Mouse (Mus musculus): Measurements from ENCODE around the gene Slc17a9. TPM values are rescaled to one million over a fixed set of nuclear protein-coding genes. Genes with fewer than 3 reads are reported as not detected.
"Not testable (repeated sequence)": the region's sequence is repeated elsewhere in the genome, so short reads cannot be mapped to it uniquely, and the experiment has no call there.

Gene Slc17a9
- polyA plus RNA-seq, 1 experiment from 2014 or later = 10.8 TPM

DNA sequence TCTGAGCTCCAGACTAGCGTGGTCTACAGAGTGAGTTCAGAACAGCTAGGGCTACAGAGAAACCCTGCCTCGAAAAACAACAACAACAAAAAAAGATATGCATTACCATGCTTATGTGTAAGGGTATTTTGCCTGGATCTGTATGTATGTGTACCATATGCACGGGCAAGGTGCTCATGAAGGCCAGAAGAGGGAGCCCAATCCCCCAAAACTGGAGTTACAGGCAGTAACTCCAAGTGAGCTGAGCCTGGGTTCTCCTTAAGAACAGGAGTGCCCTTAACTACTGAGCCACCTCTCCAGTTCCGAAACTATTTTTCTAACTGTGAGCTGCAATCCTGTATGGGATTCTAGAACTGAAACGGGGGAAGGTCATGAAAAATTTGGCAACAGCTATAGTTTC is 19.1 kb upstream of the Slc17a9 start:
- H3K27ac ChIP-seq (ENCODE audit: low read length) = no peak overlapping the region
- WGBS (ENCODE audit: insufficient replicate concordance) = 79% methylated on average over 5 of the region's 5 CpGs

DNA sequence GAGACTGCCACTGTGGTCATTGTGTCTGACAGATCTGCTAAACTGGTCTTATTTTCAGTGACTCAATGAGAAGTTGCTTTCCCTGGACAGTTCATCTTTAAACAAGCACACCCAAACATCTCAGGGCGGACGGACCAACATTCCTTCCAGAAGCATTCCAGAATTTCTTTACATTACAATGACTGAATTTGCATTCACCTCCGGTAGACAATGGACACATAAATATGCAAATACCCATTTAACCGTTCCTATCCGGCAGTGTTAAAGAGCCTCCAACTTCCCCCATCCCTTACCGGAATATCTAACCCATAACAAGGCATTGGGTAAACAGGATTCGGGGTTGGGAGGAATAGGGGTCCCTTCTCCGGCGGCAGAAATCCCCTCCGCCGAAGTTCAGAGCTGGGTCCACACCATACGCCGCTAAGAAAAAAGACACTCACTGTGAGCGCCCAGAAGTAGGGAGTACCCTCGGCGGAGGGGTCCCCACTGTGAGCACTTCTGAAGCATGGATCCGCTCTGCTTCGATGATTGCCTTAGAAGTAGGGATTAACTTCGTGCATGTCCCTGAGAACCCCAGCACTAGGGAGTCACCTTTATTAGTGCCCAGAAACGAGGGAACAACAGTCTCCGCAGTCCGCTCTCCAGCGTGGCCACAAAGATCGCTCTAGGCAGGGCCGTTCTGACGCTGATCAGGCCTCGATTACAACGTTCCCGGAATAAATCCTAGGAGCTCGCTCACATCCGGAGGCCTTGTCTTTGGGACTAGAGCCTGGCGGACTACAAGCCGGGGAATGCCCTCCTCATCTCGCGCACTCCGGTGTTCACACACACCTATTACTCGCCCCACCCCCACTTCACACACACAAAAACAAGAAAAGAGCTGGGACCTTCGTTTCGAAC is 15.8 kb upstream of the Slc17a9 start:
- WGBS (ENCODE audit: insufficient replicate concordance) = under 1% methylated on average over 39 of the region's 39 CpGs
- Histone ChIP-seq H3K9ac (ENCODE audit: low read depth, low read length) (peak overlapping the region; percentile 94), H3K4me2 (ENCODE audit: low read depth, low read length) (peak overlapping the region; percentile 67), H3K9me3 (replicated peaks; ENCODE audit: control insufficient read depth, low read length) (no peaks in the 10 kb centered on the region), H3K27me3 (ENCODE audit: control insufficient read depth, insufficient read depth, low read depth, low read length) (no peaks in the 10 kb centered on the region), H3K4me3 (ENCODE audit: low read depth, low read length) (peak overlapping the region; percentile 100), H3K4me1 (ENCODE audit: control insufficient read depth, low read depth, low read length) (peaks cover 55% of the 10 kb centered on the region), H3K27ac (ENCODE audit: low read length) (peak overlapping the region; percentile 93), H3K36me3 (ENCODE audit: control insufficient read depth, insufficient read depth) (peaks cover 13% of the 10 kb centered on the region)
- peak; percentile 1; the same call in 1 of the 2 replicates for ATAC-seq (ENCODE audit: low read depth)

More for the DNA sequence above, 19.1 kb upstream of the Slc17a9 start:
- H3K4me1 ChIP-seq (ENCODE audit: control insufficient read depth, low read depth, low read length) = peaks cover 52% of the 10 kb centered on the region
- H3K9me3 ChIP-seq (replicated peaks; ENCODE audit: control insufficient read depth, low read length) = no peaks in the 10 kb centered on the region
- no peak overlapping the region for H3K4me2 ChIP-seq (ENCODE audit: low read depth, low read length)
- no peak overlapping the region for H3K4me3 ChIP-seq (ENCODE audit: low read depth, low read length)
- H3K27me3 ChIP-seq (ENCODE audit: control insufficient read depth, insufficient read depth, low read depth, low read length) = no peaks in the 10 kb centered on the region
- no peak for ATAC-seq (ENCODE audit: low read depth)
- peaks cover 4% of the 10 kb centered on the region; the same call in 1 of the 2 replicates for H3K36me3 ChIP-seq (ENCODE audit: control insufficient read depth, insufficient read depth)
- no peak overlapping the region for H3K9ac ChIP-seq (ENCODE audit: low read depth, low read length)

DNA sequence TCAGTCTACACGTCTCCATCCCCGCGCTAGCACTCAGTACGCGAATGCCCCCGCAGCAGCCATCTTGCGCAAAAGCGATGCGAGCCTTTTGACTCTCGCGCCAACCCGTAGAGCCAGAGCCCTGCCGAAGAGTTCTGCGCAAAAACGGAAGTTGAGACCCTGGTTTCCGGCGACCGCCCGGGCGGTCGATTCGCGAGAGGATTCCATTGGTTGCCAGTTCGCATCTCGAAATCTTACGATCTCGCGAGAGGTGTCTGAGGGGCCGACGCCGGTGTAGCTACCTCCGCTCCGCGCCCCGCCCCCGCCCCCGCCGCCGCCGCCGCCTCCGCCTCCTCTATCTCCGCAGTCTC is 15.2 kb upstream of the Slc17a9 start, which contains the start of the genes Dido1 and Gid8:
Gene Dido1, minus strand, starts transcription at position 77 of the 350 bp plus-strand sequence.
Gene Gid8, plus strand, starts transcription at position 195 of the 350 bp plus-strand sequence.
- Histone ChIP-seq H3K9ac (ENCODE audit: low read depth, low read length) (peak within 1 kb of the TSS; percentile 100), H3K9me3 (replicated peaks; ENCODE audit: control insufficient read depth, low read length) (no peaks in the 10 kb centered on the region), H3K4me1 (ENCODE audit: control insufficient read depth, low read depth, low read length) (peaks cover 49% of the 10 kb centered on the region), H3K27me3 (ENCODE audit: control insufficient read depth, insufficient read depth, low read depth, low read length) (no peaks in the 10 kb centered on the region), H3K36me3 (ENCODE audit: control insufficient read depth, insufficient read depth) (peaks cover 19% of the 10 kb centered on the region), H3K4me3 (ENCODE audit: low read depth, low read length) (peak within 1 kb of the TSS; percentile 100), H3K27ac (ENCODE audit: low read length) (peak within 1 kb of the TSS; percentile 100), H3K4me2 (ENCODE audit: low read depth, low read length) (peak within 1 kb of the TSS; percentile 83)
- peak; percentile 85 for ATAC-seq (ENCODE audit: low read depth)
- under 1% methylated on average over 43 of the region's 43 CpGs for WGBS (ENCODE audit: insufficient replicate concordance)

DNA sequence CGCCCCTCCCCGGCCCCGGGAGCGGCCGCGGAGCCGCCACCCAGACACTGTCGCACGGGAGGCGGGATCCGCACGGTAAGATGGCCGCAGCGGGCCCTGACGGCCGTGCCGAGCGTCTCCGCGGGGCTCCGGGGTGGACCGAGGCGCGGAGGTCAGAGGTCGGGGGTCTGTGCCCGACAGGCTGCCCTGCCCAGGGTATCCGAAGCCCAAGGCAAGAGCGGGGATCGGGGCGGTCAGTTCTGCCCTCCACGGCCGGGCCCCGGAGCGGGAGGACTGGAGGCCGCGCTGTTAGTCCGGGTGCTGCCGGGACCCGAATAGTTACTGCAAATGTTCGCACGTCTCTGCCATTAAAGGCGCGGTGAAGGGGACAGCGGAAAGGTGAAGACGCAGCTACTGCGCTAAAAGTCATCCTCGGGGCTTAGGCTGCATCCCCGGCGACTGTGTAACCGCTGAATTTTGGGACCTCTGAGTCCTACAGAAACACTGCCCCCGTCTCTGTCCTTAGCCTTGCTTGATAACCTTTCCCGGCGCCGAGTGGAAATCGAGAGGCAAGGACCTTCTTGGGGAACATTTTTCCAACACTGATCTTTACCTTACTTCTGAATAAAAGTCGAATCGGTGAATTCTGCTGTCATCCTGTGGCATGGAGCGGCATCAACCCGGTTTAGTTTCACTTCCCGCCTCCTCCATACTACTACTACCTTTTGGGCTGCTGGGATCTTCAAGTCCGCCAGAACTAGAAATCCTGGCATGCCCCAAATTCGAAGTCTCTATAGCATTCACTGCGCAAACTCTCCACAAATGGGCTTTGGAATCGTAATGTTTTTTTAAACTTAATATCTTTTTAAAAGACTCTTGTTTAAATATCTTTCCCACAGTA is 14.5 kb upstream of the Slc17a9 start:
- H3K4me3 ChIP-seq (ENCODE audit: low read depth, low read length) = peak overlapping the region; percentile 100
- H3K36me3 ChIP-seq (ENCODE audit: control insufficient read depth, insufficient read depth) = peaks cover 20% of the 10 kb centered on the region
- H3K4me2 ChIP-seq (ENCODE audit: low read depth, low read length) = peak overlapping the region; percentile 83
- H3K27ac ChIP-seq (ENCODE audit: low read length) = peak overlapping the region; percentile 100
- WGBS (ENCODE audit: insufficient replicate concordance) = under 1% methylated on average over 51 of the region's 64 CpGs
- H3K27me3 ChIP-seq (ENCODE audit: control insufficient read depth, insufficient read depth, low read depth, low read length) = no peaks in the 10 kb centered on the region
- peak overlapping the region; percentile 100 for H3K9ac ChIP-seq (ENCODE audit: low read depth, low read length)
- H3K9me3 ChIP-seq (replicated peaks; ENCODE audit: control insufficient read depth, low read length) = no peaks in the 10 kb centered on the region
- peaks cover 43% of the 10 kb centered on the region for H3K4me1 ChIP-seq (ENCODE audit: control insufficient read depth, low read depth, low read length)
- ATAC-seq (ENCODE audit: low read depth) = no peak; the same call in 1 of the 2 replicates

DNA sequence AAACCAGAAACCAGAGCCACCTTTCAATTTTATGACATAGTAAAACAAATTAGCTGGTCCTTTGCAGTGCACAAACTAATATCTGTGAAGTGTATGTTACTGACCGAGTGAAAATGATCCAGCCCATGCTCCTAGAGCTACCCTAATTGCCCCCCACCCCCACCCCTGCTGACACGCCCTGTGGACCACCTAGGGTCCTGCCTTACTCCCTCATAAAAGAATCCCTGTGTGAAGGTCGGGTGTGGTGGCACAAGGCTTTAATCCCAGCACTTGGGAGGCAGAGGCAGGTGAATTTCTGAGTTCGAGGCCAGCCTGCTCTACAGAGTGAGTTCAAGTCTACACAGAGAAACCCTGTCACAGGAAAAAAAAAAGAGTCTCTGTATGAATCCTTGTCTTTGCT is 13.5 kb upstream of the Slc17a9 start:
- Histone ChIP-seq H3K4me2 (ENCODE audit: low read depth, low read length) (peak overlapping the region; percentile 83), H3K9me3 (replicated peaks; ENCODE audit: control insufficient read depth, low read length) (no peaks in the 10 kb centered on the region), H3K9ac (ENCODE audit: low read depth, low read length) (peak overlapping the region; percentile 100), H3K36me3 (ENCODE audit: control insufficient read depth, insufficient read depth) (peaks cover 20% of the 10 kb centered on the region), H3K4me3 (ENCODE audit: low read depth, low read length) (peak overlapping the region; percentile 100), H3K27me3 (ENCODE audit: control insufficient read depth, insufficient read depth, low read depth, low read length) (no peaks in the 10 kb centered on the region), H3K4me1 (ENCODE audit: control insufficient read depth, low read depth, low read length) (peaks cover 39% of the 10 kb centered on the region), H3K27ac (ENCODE audit: low read length) (peak overlapping the region; percentile 100)
- ATAC-seq (ENCODE audit: low read depth) = no peak
- 25% methylated on average over 4 of the region's 4 CpGs for WGBS (ENCODE audit: insufficient replicate concordance)

DNA sequence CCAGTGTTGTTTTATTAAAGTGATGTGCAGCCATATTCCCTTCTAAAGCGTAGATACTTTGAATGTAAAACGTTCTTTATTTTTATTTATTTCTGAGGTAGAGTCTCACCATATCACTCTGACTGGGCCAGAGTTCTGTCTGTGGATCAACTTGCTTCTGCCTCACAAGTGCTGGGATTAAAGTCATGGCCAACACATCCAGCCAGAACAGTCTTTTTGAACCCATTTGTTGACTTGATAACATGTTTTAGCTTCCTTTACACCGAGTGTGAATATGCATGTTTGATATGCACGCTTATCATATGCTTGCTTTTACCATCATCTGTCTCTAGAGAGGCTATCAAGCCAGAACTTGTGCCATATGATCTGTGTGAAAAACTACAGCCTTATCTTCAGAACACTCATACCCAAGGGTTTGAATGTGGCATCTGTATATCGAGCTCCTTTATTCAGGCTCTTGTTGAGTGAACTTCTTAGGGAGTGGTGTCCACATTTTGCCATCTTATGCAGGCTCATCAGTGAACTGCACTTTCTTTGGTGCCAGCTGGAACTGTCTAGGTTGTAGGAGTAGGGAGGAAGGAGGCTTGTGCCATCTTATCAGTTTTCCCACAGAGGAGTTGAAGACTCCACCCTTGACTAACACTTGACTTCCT is 12.9 kb upstream of the Slc17a9 start:
- Histone ChIP-seq H3K9ac (ENCODE audit: low read depth, low read length) (peak overlapping the region; percentile 53), H3K4me1 (ENCODE audit: control insufficient read depth, low read depth, low read length) (peaks cover 36% of the 10 kb centered on the region), H3K9me3 (replicated peaks; ENCODE audit: control insufficient read depth, low read length) (no peaks in the 10 kb centered on the region), H3K4me3 (ENCODE audit: low read depth, low read length) (peak overlapping the region; percentile 100), H3K4me2 (ENCODE audit: low read depth, low read length) (peak overlapping the region; percentile 83), H3K36me3 (ENCODE audit: control insufficient read depth, insufficient read depth) (peaks cover 27% of the 10 kb centered on the region), H3K27me3 (ENCODE audit: control insufficient read depth, insufficient read depth, low read depth, low read length) (no peaks in the 10 kb centered on the region), H3K27ac (ENCODE audit: low read length) (peak overlapping the region; percentile 100)
- ATAC-seq (ENCODE audit: low read depth) = peak; percentile 67
- 30% methylated on average over 5 of the region's 5 CpGs for WGBS (ENCODE audit: insufficient replicate concordance)

DNA sequence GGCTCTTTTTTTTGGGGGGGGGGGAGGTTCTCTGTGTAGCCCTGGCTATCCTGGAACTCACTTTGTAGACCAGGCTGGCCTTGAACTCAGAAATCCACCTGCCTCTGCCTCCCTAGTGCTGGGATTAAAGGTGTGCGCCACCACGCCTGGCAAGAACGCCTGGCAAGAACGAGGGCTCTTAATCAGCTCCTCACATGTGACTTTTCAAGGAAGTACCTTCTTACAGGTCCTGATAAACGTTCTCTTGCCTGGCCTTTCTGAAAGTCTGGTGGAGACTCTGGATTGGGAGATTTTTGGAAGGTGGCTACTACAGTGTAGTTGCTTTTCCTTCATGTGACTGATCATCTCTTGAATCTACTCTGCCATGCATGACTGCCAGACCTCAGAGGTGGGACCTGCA is 2.3 kb upstream of the Slc17a9 start:
- peaks cover 39% of the 10 kb centered on the region for H3K4me1 ChIP-seq (ENCODE audit: control insufficient read depth, low read depth, low read length)
- H3K27ac ChIP-seq (ENCODE audit: low read length); ATAC-seq (ENCODE audit: low read depth); H3K4me3 ChIP-seq (ENCODE audit: low read depth, low read length); H3K4me2 ChIP-seq (ENCODE audit: low read depth, low read length); H3K9ac ChIP-seq (ENCODE audit: low read depth, low read length); H3K27me3 ChIP-seq (ENCODE audit: control insufficient read depth, insufficient read depth, low read depth, low read length); H3K9me3 ChIP-seq (replicated peaks; ENCODE audit: control insufficient read depth, low read length): not testable (repeated sequence)
- peaks cover 65% of the 10 kb centered on the region for H3K36me3 ChIP-seq (ENCODE audit: control insufficient read depth, insufficient read depth)
- 50% methylated on average over 5 of the region's 5 CpGs for whole genome bisulfite sequencing (ENCODE audit: insufficient replicate concordance)

DNA sequence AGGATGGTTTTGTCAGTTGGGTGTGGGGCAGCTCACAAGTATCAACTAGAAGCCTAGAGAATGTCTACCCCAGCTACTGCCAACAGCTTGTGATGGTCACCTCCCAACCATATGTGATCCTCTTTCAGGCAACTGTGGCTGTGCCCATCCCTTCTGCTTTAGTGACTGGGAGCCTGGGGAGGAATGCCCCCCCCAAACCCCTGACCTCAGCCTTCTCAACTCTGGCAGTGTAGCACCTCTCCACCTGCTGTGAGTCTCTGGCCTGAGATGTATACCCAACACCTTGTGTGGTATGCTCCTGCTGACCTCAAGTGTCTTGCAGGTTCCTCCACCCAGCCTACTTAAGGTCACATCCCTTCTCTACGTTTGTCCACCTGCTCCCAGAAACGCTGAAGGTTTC is 1.2 kb upstream of the Slc17a9 start:
- H3K36me3 ChIP-seq (ENCODE audit: control insufficient read depth, insufficient read depth) = peaks cover 54% of the 10 kb centered on the region
- no peak for ATAC-seq (ENCODE audit: low read depth)
- H3K4me2 ChIP-seq (ENCODE audit: low read depth, low read length) = no peak overlapping the region
- WGBS (ENCODE audit: insufficient replicate concordance) = 76% methylated on average over 2 of the region's 2 CpGs
- no peaks in the 10 kb centered on the region for H3K9me3 ChIP-seq (replicated peaks; ENCODE audit: control insufficient read depth, low read length)
- peak overlapping the region; percentile 81; the same call in 1 of the 2 replicates for H3K27ac ChIP-seq (ENCODE audit: low read length)
- H3K9ac ChIP-seq (ENCODE audit: low read depth, low read length) = no peak overlapping the region
- no peak overlapping the region for H3K4me3 ChIP-seq (ENCODE audit: low read depth, low read length)
- peaks cover 46% of the 10 kb centered on the region for H3K4me1 ChIP-seq (ENCODE audit: control insufficient read depth, low read depth, low read length)
- no peaks in the 10 kb centered on the region for H3K27me3 ChIP-seq (ENCODE audit: control insufficient read depth, insufficient read depth, low read depth, low read length)
